Mouse (Mus musculus) liver, adult (tissue): ENCODE data around the gene Rb1.

Experiments
- GATA4 ChIP-seq: IDR thresholded peaks from 2 replicates; pipeline ENCODE4 v1.6.1; 2014; ENCODE audit warnings: mild to moderate bottlenecking, low read length; ENCODE audit not compliant: insufficient replicate concordance

Rb1 gene

GRCm38 (mm10) chr14:73325456-73326381 lies at the start of gene Rb1:
Gene Rb1, minus strand, starts transcription at chr14:73325822.
- TF ChIP-seq GATA4: no peak; the same call in 1 of the 2 replicates

GRCm38 (mm10) chr14:73374315-73374890 lies 48.8 kb upstream of the Rb1 start:
- TF ChIP-seq GATA4: 0 out of 2 replicates have a peak, but pooled peaks have one; percentile 20

- no peak for TF ChIP-seq GATA4
Measured at GRCm38 (mm10) chr14:73373606-73374005, 48.0 kb upstream of the Rb1 start.

- TF ChIP-seq GATA4: no peak
Measured at GRCm38 (mm10) chr14:73372990-73373389, 47.4 kb upstream of the Rb1 start.

- TF ChIP-seq GATA4: no peak
Measured at GRCm38 (mm10) chr14:73371577-73371976, 46.0 kb upstream of the Rb1 start.

- no peak for TF ChIP-seq GATA4
Measured at GRCm38 (mm10) chr14:73370695-73371372, 45.2 kb upstream of the Rb1 start.

GRCm38 (mm10) chr14:73370078-73370670 lies 44.6 kb upstream of the Rb1 start:
- peak; percentile 37; the same call in 1 of the 2 replicates for TF ChIP-seq GATA4

GRCm38 (mm10) chr14:73369634-73370033 lies 44.0 kb upstream of the Rb1 start:
- TF ChIP-seq GATA4: no peak

GRCm38 (mm10) chr14:73368966-73369365 lies 43.3 kb upstream of the Rb1 start:
- no peak for TF ChIP-seq GATA4

GRCm38 (mm10) chr14:73368221-73368620 lies 42.6 kb upstream of the Rb1 start:
- TF ChIP-seq GATA4: no peak

GRCm38 (mm10) chr14:73366278-73366677 lies 40.7 kb upstream of the Rb1 start:
- no peak for TF ChIP-seq GATA4

GRCm38 (mm10) chr14:73363782-73364181 lies 38.2 kb upstream of the Rb1 start:
- TF ChIP-seq GATA4: no peak

- TF ChIP-seq GATA4: no peak
Measured at GRCm38 (mm10) chr14:73354700-73355099, 29.1 kb upstream of the Rb1 start.

- TF ChIP-seq GATA4: no peak
Measured at GRCm38 (mm10) chr14:73351118-73351517, 25.5 kb upstream of the Rb1 start.

- TF ChIP-seq GATA4: no peak
Measured at GRCm38 (mm10) chr14:73350029-73350428, 24.4 kb upstream of the Rb1 start.
